Mouse (Mus musculus) myocyte (in vitro differentiated cells): ENCODE measurements around the gene C2cd2l. TPM values are rescaled to one million over a fixed set of nuclear protein-coding genes. Genes with fewer than 3 reads are reported as not detected.

Source experiments
- H3K27me3 ChIP-seq: one replicate; pipeline ENCODE4 v1.6.1; 2011; ENCODE audit not compliant: control insufficient read depth, insufficient read depth, insufficient read length
- H3K36me3 ChIP-seq: one replicate; pipeline ENCODE4 v1.6.1; 2011; ENCODE audit not compliant: control insufficient read depth, insufficient read depth
- H3K4me2 ChIP-seq: one replicate; pipeline ENCODE4 v1.6.1; 2011; ENCODE audit warnings: low read depth, control low read depth
- H3K4me3 ChIP-seq: one replicate; pipeline ENCODE4 v1.5.1; 2011; ENCODE audit warnings: mild to moderate bottlenecking, control low read depth, moderate library complexity
- H3K79me2 ChIP-seq: one replicate; pipeline ENCODE4 v1.6.1; 2011; ENCODE audit not compliant: control insufficient read depth, insufficient read depth
- H3ac ChIP-seq: one replicate; pipeline ENCODE4 v1.6.1; 2011; ENCODE audit not compliant: control insufficient read depth, insufficient read length
- CEBPB ChIP-seq: IDR thresholded peaks from 2 replicates; pipeline ENCODE4 v1.6.1; 2011; ENCODE audit warnings: mild to moderate bottlenecking, moderate library complexity; ENCODE audit not compliant: poor library complexity, insufficient read depth, severe bottlenecking
- E2F4 ChIP-seq: IDR thresholded peaks from one replicate; pipeline ENCODE4 v1.6.1; 2011; ENCODE audit warnings: mild to moderate bottlenecking, control low read depth, moderate library complexity; ENCODE audit not compliant: insufficient read depth
- MAX ChIP-seq: IDR thresholded peaks from one replicate; pipeline ENCODE4 v1.6.1; 2011; ENCODE audit warnings: low read depth, mild to moderate bottlenecking, control low read depth
- MYOD1 ChIP-seq, 3 experiments: IDR thresholded peaks; one replicate each; pipeline ENCODE4 v1.6.1; 2011; ENCODE audit warnings: control low read depth in 2 of 3, low read depth in 2 of 3, mild to moderate bottlenecking in 2 of 3, moderate library complexity in 1 of 3; ENCODE audit not compliant: insufficient read length in 2 of 3, control insufficient read depth in 1 of 3
- MYOG ChIP-seq, 3 experiments: IDR thresholded peaks; one replicate each; pipeline ENCODE4 v1.6.1; 2011; ENCODE audit warnings: control low read depth in 2 of 3, low read depth in 2 of 3, mild to moderate bottlenecking in 2 of 3; ENCODE audit not compliant: insufficient read length in 2 of 3, control insufficient read depth in 1 of 3, insufficient read depth in 1 of 3
- POLR2A ChIP-seq: IDR thresholded peaks from one replicate; pipeline ENCODE4 v1.6.1; 2011; ENCODE audit warnings: low read depth, mild to moderate bottlenecking, control low read depth, moderate library complexity; ENCODE audit not compliant: insufficient read length
- POLR2AphosphoS2 ChIP-seq: IDR thresholded peaks from one replicate; pipeline ENCODE4 v1.6.1; 2011; ENCODE audit warnings: low read depth, control low read depth; ENCODE audit not compliant: insufficient read length
- REST ChIP-seq: IDR thresholded peaks from one replicate; pipeline ENCODE4 v1.6.1; 2011; ENCODE audit warnings: mild to moderate bottlenecking, control low read depth, moderate library complexity; ENCODE audit not compliant: insufficient read depth, insufficient read length
- SRF ChIP-seq: IDR thresholded peaks from one replicate; pipeline ENCODE4 v1.6.1; 2011; ENCODE audit warnings: low read depth; ENCODE audit not compliant: control insufficient read depth, insufficient read length
- TCF12 ChIP-seq: IDR thresholded peaks from one replicate; pipeline ENCODE4 v1.6.1; 2011; ENCODE audit warnings: mild to moderate bottlenecking, control low read depth; ENCODE audit not compliant: poor library complexity, insufficient read depth, severe bottlenecking
- TCF3 ChIP-seq: IDR thresholded peaks from one replicate; pipeline ENCODE4 v1.6.1; 2011; ENCODE audit warnings: low read depth, control low read depth; ENCODE audit not compliant: insufficient read length
- USF1 ChIP-seq: IDR thresholded peaks from one replicate; pipeline ENCODE4 v1.6.1; 2011; ENCODE audit warnings: low read depth, mild to moderate bottlenecking, control low read depth, moderate library complexity
- polyA plus RNA-seq: library from polyadenylated mRNA; unstranded; fragments of >200 nt; fragmentation: generic; extraction: Trizol; gene quantifications from one replicate; pipeline ENCODE4 v1.2.1, GENCODE M21; 2012; ENCODE audit warnings: missing spikeins

Gene C2cd2l
- polyA plus RNA-seq, 1 experiment: 18.1 TPM

GRCm38 (mm10) chr9:44332918-44333638 is 13.0 kb upstream of the C2cd2l start:
- Histone ChIP-seq H3K79me2 (peaks cover 27% of the 10 kb centered on the region), H3K4me3 (no peak overlapping the region), H3K4me2 (no peak overlapping the region), H3K27me3 (no peaks in the 10 kb centered on the region), H3ac (no peak overlapping the region), H3K36me3 (peaks cover 48% of the 10 kb centered on the region)
- TF ChIP-seq REST (no peak), MAX (no peak), TCF12 (no peak), E2F4 (no peak), CEBPB (no peak), SRF (no peak), POLR2A (no peak), USF1 (no peak), MYOG (IDR thresholded peaks at IDR 0.05; ENCODE audit: control insufficient read depth in 1 of 3, insufficient read depth in 1 of 3, insufficient read length in 2 of 3, low read depth in 2 of 3) (no peak), MYOD1 (IDR thresholded peaks at IDR 0.05; ENCODE audit: control insufficient read depth in 1 of 3, insufficient read length in 2 of 3, low read depth in 2 of 3) (no peak), TCF3 (no peak)

GRCm38 (mm10) chr9:44330736-44331135 is 10.7 kb upstream of the C2cd2l start:
- H3K27me3 ChIP-seq: no peaks in the 10 kb centered on the region
- no peak for TF ChIP-seq MAX
- TF ChIP-seq MYOG (IDR thresholded peaks at IDR 0.05; ENCODE audit: control insufficient read depth in 1 of 3, insufficient read depth in 1 of 3, insufficient read length in 2 of 3, low read depth in 2 of 3): no peak
- no peak for TF ChIP-seq POLR2A
- no peak for TF ChIP-seq CEBPB
- TF ChIP-seq SRF: no peak
- no peak for TF ChIP-seq USF1
- TF ChIP-seq E2F4: no peak
- no peak for TF ChIP-seq TCF3
- no peak overlapping the region for H3ac ChIP-seq
- H3K36me3 ChIP-seq: peaks cover 37% of the 10 kb centered on the region
- H3K79me2 ChIP-seq: peaks cover 18% of the 10 kb centered on the region
- no peak overlapping the region for H3K4me2 ChIP-seq
- no peak overlapping the region for H3K4me3 ChIP-seq

GRCm38 (mm10) chr9:44327926-44328325 is 7.8 kb upstream of the C2cd2l start:
- Histone ChIP-seq H3K27me3 (no peaks in the 10 kb centered on the region), H3ac (no peak overlapping the region), H3K36me3 (peaks cover 29% of the 10 kb centered on the region), H3K79me2 (peaks cover 11% of the 10 kb centered on the region), H3K4me2 (peak overlapping the region; percentile 70), H3K4me3 (peak overlapping the region; percentile 67)
- TF ChIP-seq TCF12: no peak
- TF ChIP-seq TCF3: no peak
- no peak for TF ChIP-seq MYOD1 (IDR thresholded peaks at IDR 0.05; ENCODE audit: control insufficient read depth in 1 of 3, insufficient read length in 2 of 3, low read depth in 2 of 3)
- TF ChIP-seq MAX: no peak
- no peak for TF ChIP-seq POLR2A
- no peak for TF ChIP-seq SRF
- TF ChIP-seq E2F4: no peak

- Histone ChIP-seq H3K36me3 (peaks cover 21% of the 10 kb centered on the region), H3K4me2 (peak overlapping the region; percentile 70), H3ac (peak overlapping the region; percentile 60), H3K79me2 (peaks cover 11% of the 10 kb centered on the region), H3K4me3 (peak overlapping the region; percentile 67), H3K27me3 (no peaks in the 10 kb centered on the region)
- TF ChIP-seq CEBPB (no peak), SRF (no peak), REST (no peak)
Measured at GRCm38 (mm10) chr9:44327064-44327711, 7.1 kb upstream of the C2cd2l start.

GRCm38 (mm10) chr9:44326371-44327063 is 6.4 kb upstream of the C2cd2l start:
- peak overlapping the region; percentile 60 for H3ac ChIP-seq
- TF ChIP-seq POLR2A: peak; percentile 61
- TF ChIP-seq TCF3: no peak
- no peak for TF ChIP-seq TCF12
- TF ChIP-seq CEBPB: peak; percentile 76
- TF ChIP-seq E2F4: no peak
- peak; percentile 94 for TF ChIP-seq USF1
- TF ChIP-seq POLR2AphosphoS2: peak; percentile 68
- H3K27me3 ChIP-seq: no peaks in the 10 kb centered on the region
- H3K79me2 ChIP-seq: peaks cover 11% of the 10 kb centered on the region
- peak overlapping the region; percentile 67 for H3K4me3 ChIP-seq
- H3K4me2 ChIP-seq: peak overlapping the region; percentile 70
- peaks cover 15% of the 10 kb centered on the region for H3K36me3 ChIP-seq
